Mouse (Mus musculus) retina, embryonic 14.5 days (tissue): Measurements from ENCODE around the gene Abhd18.
"Not testable (repeated sequence)": the region's sequence is repeated elsewhere in the genome, so short reads cannot be mapped to it uniquely, and the experiment has no call there.

ENCODE experiments used
- DNase-seq: peaks from one replicate; pipeline ENCODE4 v3.0.0-alpha.2; 2015; ENCODE audit warnings: low spot score

Gene Abhd18

GRCm38 (mm10) chr3:40846957-40847017 is at the start of gene Abhd18:
Gene Abhd18, plus strand, starts transcription at chr3:40846970.
- not testable (repeated sequence) for DNase-seq

GRCm38 (mm10) chr3:40798054-40798453 is 48.7 kb upstream of the Abhd18 start:
- no peak for DNase-seq

DNA sequence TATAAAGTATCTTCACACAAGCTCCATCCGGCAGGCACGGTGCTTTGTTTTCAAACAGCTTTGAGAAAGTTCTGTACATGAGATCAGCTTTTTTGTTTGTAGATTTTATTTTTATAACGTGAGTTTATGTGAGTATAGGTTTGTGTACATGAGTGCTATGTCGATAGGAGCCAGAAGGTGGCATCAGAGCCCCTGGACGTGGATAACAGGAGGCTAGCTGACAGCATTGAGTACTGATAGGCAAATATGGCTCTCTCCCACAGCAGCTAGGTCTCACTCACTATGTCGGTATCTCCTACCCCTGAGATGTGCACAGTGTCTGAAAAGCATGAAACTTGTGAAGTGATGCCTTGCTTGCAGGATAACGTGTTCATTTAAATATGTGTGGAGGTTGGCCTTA is 48.3 kb upstream of the Abhd18 start:
- peak; percentile 71 for DNase-seq

DNA sequence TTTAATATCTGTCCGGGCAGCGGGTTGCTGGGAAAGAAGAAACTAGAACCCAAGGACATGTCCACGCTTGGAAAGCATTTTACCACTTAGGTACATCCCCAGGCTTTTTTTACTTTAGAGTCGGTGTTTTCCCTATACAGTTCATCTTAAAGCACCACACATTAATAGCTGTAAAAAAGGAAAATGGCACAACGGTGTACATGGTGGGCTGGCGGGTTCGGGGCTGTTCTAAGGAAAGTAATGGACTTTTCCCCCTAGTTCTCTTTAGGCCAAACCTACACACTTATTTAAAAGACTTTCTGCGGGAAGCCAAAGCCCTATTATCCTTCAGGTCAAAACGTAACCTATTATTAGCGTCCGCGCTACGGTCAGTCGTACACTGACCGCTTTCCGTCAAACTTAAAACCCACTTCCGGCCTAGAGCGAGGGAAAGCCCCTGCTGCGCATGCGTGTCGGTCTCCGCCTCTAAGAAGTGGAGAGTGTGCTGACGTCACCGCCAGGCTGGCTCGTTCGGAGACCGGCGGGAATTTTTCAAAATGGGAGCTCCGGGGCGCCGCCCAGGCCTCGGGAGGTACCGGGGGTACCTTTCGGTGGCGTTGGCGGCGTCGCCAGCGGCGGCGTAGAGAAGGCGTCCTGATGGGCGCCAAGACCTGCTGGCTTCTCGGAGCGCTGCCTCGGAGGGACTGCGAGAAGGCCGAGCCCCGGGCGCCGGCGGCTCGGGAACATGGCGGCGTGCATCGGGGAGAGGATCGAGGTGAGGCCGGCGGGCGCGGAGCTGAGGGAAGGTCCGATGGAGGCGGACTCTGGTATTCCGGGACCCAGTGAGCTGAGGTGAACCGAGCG is 47.0 kb upstream of the Abhd18 start, which contains the start of gene Plk4:
TSS of gene Plk4 (plus strand) at position 490 of the 843 bp plus-strand sequence.
- DNase-seq: peak; percentile 99

GRCm38 (mm10) chr3:40800373-40800823 is 46.4 kb upstream of the Abhd18 start:
- no peak for DNase-seq

DNA sequence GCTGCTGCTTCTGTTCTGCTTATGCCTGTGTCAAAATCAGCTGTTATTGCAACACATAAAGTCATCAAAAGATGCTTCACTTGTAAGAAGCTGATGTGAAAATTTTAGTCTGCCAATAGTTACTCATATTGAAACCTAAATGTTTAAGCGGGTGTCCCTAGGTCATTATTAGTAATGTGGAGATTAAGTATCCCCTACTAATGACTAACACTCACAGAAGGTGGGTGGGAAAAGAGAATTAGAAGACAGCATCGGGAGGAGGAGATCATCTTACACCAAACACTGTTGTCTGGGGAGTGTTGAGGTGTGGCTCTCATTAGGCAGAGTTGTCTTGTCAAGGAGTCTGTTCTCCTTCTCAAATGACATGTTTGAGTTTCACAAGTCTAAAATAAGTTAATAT is 39.9 kb upstream of the Abhd18 start:
- no peak for DNase-seq

GRCm38 (mm10) chr3:40808686-40809085 is 38.1 kb upstream of the Abhd18 start:
- DNase-seq: no peak

DNA sequence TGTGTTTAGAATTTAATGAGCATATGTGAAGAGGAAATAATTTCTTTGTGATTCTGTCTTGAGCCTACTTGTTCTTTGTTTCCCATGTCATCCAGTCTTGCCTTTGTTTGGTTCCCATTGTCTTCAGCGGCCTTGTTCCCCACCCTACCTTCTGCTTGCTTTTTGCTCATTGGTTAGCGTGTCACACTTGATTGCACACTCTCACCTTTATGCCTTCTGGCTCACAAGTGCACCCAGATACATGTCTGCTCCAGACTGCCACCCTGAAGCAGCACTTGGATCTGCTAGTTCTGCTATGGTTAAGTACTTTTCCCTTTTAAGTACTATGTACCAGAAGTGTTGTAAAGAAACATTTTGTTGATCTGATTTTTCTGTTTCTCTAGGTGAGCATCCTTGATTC is 36.9 kb upstream of the Abhd18 start:
- DNase-seq: no peak

GRCm38 (mm10) chr3:40813275-40813674 is 33.5 kb upstream of the Abhd18 start:
- DNase-seq: no peak

- DNase-seq: not testable (repeated sequence)
Observed at GRCm38 (mm10) chr3:40845521-40845920, 1.2 kb upstream of the Abhd18 start.

DNA sequence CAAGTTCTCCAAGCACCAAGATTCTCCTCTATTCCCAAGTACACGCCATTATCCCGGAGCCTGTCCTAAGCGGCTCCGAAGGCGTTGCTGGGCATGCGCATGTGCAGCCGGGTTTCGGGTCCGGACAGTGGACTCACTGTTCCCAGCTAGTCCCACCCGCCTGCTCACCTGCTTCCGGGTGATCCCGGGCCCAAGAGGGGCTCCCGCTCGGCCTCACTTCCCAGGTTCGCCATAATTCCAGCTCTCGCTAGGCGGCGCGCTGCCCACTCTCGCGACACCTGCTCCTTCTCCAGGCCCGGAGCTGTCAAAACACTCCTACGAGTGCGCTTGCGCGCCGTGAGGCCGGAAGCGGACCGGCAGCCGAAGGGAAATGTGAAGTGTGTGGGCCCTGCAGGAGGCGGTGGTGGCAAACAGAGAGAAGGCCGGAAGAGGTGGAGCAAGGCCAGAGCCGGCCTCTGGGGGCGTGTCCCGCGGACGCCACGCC is 255 bp upstream of the Abhd18 start, which contains the start of gene Mfsd8:
TSS of gene Mfsd8 (minus strand) at position 414 of the 484 bp plus-strand sequence.
- peak; percentile 87 for DNase-seq

- peak; percentile 60 for DNase-seq
Observed at GRCm38 (mm10) chr3:40847018-40847417, 248 bp downstream of the Abhd18 start.

GRCm38 (mm10) chr3:40847936-40848335 is 1.2 kb downstream of the Abhd18 start:
- not testable (repeated sequence) for DNase-seq

DNA sequence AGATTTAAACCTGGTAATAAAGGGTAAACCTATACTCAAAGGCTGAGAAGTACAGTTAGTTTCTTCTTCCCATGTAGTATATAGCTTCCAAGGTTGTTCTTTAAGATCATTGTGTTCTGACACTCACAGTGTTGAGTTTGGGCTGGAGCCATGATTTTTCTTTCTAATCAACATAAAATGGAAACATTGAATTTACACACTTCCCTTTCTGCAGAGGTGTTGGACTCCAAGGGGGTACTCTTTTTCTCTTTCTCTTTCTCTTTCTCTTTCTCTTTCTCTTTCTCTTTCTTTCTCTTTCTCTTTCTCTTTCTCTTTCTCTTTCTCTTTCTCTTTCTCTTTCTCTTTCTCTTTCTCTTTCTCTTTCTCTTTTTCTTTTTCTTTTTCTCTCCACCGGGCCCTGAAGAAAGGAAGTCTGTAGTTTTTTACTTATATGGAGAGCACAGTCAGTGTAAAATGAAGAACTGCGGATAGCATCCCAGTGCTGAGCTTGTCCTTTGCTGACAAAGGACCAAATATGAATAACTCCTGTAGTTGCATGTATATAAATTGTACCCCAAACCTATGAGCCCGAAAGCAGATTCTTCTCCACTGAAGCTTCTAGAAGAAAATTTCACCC is 6.5 kb downstream of the Abhd18 start:
- not testable (repeated sequence) for DNase-seq

DNA sequence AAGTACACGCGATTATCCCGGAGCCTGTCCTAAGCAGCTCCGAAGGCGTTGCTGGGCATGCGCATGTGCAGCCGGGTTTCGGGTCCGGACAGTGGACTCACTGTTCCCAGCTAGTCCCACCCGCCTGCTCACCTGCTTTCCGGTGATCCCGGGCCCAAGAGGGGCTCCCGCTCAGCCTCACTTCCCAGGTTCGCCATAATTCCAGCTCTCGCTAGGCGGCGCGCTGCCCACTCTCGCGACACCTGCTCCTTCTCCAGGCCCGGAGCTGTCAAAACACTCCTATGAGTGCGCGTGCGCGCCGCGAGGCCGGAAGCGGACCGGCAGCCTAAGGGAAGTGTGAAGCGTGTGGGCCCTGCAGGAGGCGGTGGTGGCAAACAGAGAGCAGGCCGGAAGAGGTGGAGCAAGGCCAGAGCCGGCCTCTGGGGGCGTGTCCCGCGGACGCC is 47.1 kb downstream of the Abhd18 start:
- peak; percentile 100 for DNase-seq

- DNase-seq: peak; percentile 30
Observed at GRCm38 (mm10) chr3:40894336-40894735, 47.6 kb downstream of the Abhd18 start.

DNA sequence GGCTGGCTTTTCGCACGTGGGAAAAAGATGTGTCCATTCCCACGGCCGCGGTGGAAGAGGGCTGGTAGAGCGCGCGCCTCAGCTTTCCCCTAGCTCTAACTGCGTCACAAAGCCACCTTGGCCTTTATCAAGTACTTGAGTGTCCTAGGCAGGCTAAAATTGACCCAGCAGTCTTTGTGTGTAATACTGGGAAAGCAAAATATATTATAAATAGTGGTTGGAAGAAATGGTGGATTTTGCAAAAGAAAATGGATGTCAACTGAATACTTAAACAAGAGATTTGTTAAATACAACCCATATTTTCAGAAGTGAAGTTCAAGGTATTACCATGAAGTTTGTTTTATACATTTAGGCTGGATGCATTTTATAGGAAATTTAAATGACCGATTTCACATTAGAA is 55.7 kb downstream of the Abhd18 start, which contains the start of gene 1700034I23Rik:
TSS of gene 1700034I23Rik (minus strand) at position 101 of the 400 bp plus-strand sequence.
- not testable (repeated sequence) for DNase-seq

DNA sequence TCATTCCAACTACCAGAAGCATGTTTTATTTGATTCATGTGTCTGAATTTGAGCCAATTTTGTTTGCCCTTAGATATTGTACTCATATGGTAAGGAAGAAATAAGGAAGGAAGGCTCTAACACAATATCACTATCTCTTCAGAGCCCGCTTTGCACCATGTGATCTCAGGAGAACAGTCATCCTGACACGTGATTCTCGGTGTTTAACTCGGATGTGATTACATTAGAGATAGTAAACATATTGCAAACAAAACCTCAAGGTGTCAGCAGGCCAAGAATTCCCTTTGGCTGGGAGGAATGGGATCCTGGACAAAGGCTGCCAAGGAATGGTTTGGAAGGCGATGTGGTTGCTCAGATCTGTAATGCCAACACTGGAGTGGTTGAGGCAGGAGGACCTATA is 91.4 kb downstream of the Abhd18 start:
- no peak for DNase-seq

DNA sequence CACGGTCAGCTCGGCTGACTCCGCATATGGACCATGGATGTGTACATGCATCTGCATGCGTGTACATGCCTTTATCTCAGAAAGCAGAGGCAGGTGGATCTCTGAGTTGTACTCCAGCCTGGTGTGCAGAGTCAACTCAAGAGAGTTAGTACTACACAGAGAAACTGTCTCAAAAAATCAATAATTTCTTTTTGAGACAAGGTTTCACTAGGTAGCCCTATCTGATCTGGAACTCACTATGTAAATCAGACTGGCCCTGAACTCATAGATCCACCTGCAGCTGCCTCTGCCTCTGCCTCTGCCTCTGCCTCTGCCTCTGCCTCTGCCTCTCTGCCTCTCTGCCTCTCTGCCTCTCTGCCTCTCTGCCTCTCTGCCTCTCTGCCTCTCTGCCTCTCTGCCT is 91.8 kb downstream of the Abhd18 start:
- DNase-seq: no peak

DNA sequence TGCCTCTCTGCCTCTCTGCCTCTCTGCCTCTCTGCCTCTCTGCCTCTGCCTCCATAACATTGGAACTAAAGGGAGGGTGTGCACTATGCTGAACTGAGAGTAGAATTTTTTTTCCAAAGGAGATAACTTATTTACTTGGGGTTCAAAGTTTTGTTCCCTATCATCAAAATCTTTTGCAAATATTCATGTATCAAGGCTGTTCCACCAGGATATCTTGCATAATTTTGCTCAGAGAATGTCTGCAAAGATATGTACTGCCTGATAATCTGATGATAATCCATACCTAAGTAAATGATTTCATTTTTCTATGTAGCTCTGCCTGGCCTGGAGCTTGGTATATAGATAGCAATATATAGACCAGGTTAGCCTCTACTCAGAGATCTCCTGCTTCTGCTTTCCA is 92.2 kb downstream of the Abhd18 start:
- DNase-seq: no peak

DNA sequence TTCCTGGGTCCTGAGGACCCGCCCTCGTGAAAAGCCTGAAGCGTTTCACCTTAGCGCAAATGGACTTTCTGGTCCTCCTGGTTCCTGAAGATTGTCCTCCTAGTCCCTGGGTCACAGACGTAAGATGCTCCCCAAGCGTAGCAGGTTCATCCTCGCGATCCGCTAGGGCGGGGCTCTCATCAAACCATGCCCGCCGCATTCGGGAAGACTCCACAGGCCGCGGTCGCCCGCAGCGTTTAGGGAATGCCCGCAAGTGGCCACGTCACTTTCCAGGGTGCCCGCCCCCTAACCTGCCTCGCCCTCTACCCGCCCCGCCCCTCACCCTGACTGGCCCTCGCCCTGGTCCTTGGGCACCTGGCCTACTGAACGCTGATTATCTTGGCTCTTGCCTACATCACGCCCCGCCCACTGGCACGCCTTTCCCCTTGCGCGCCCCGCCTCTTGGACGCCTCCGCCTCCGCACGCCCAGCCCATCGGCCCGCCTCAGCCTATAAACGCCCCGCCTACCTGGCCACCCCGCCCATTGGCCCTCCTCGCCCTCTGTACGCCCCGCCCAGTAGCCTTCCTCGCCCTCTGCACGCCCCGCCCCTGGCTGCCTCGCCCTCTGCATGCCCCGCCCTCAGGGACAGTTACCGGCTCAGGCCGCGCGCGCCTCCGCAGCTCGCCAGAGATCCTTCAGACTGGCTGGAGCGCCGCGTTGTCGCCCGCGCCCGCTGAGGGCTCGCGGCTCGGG is 102.6 kb downstream of the Abhd18 start, which contains the start of gene Larp1b:
TSS of gene Larp1b (plus strand) at position 659 of the 733 bp plus-strand sequence.
- DNase-seq: peak; percentile 99

DNA sequence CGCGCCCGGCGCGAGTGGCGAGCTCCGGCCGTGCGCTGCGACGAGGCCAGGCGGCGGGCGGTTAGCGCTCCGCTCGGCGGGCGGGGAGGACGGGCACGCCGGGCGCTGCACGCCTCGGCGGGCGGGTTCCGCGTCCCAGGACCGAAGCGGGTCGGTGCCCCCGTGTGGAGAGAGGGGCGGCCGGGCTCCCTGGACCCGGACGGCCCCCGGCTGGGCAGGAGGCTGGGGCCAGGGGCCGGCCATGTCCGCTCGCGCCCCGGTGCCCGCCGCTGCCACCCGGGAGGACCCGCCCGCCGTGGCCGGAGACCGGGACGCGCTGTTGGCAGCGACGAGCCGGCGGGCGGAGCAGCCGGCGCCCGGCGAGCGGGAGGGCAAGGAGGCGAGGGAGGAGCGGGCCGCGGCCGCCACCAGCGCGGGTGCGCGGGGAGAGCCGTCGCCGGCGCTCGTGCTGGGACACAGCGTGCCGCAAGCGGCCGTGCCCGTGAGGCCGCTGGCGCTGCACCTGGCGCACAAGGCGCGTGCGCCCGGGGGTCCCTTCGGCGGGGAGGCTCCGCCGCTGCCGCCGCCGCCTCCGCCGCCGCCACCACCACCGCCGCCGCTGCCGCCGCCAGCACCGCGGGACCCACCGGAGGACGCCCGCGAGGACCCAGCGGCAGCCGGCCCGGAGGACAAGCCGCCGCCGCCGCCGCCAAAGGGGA is 103.3 kb downstream of the Abhd18 start:
- DNase-seq: peak; percentile 45
